Mouse (Mus musculus) lung, adult 2 months (tissue): Measurements from ENCODE around the gene Atxn2. TPM values are rescaled to one million over a fixed set of nuclear protein-coding genes. Genes with fewer than 3 reads are reported as not detected.

ENCODE experiments used
- DNase-seq: peaks from one replicate; pipeline ENCODE4 v3.0.0; 2022
- H3K4me1 ChIP-seq: fragments of 200-500 bp; 2 replicates; pipeline ENCODE4 v1.6.1; 2011; ENCODE audit warnings: low read length; ENCODE audit not compliant: control insufficient read depth, insufficient read depth
- H3K4me3 ChIP-seq: fragments of 200-500 bp; replicated peaks from 2 replicates; pipeline ENCODE3; 2011; ENCODE audit warnings: low read depth, mild to moderate bottlenecking, control low read depth, low read length; ENCODE audit errors: extremely low read depth
- CTCF ChIP-seq: fragments of 200-500 bp; IDR thresholded peaks from 2 replicates; pipeline ENCODE4 v1.5.1; 2011; ENCODE audit warnings: mild to moderate bottlenecking, low read length, control low read depth; ENCODE audit not compliant: insufficient read depth
- POLR2A ChIP-seq: fragments of 200-500 bp; IDR thresholded peaks from 2 replicates; pipeline ENCODE4 v1.6.1; 2011; ENCODE audit warnings: low read depth, mild to moderate bottlenecking, control low read depth, low read length, borderline replicate concordance; ENCODE audit errors: extremely low read depth
- WGBS: fragments of 180-500 bp; shearing (Covaris S2); methylation state at CpG from one replicate; pipeline ENCODE4 v1.1.7; 2018; 5-methylcytosine and 5-hydroxymethylcytosine counted together
- polyA plus RNA-seq: library from polyadenylated mRNA; depleted of rRNA; stranded (reverse); fragments of >200 nt; gene quantifications from 2 replicates; pipeline ENCODE4 v1.2.3, GENCODE M21; 2012

The Atxn2 gene
- polyA plus RNA-seq, 1 experiment, result 108 TPM

GRCm38 (mm10) chr5:121820161-121820560 is 109.0 kb downstream of the Atxn2 start:
- no peak overlapping the region for H3K4me3 ChIP-seq
- TF ChIP-seq POLR2A (no peak), CTCF (no peak)
- DNase-seq, result no peak
- H3K4me1 ChIP-seq, result peaks cover 30% of the 10 kb centered on the region
- WGBS, result 49% methylated on average over 2 of the region's 2 CpGs

DNA sequence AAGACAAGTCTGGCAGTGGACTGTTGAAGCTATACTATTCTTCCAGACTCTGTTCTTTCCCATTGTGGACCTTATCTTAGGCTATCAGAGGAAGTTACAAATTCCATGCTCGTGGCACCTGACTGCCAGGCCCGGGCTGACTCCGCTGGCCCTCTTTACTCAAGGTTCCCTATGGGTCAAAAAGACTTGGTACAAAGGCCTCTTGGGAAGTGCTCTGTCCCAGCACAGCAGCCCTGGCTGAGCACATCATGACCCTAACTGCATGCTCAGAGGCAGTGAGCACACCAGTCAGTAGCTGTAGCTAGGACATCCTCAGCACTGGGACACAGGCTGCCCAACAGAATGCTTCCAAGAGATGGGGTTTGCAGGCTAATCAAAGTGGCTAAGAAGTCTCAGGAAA is 109.5 kb downstream of the Atxn2 start:
- no peak overlapping the region for H3K4me3 ChIP-seq
- peaks cover 28% of the 10 kb centered on the region for H3K4me1 ChIP-seq
- DNase-seq, result no peak
- WGBS, result 31% methylated on average over 3 of the region's 3 CpGs
- no peak for TF ChIP-seq POLR2A
- no peak for TF ChIP-seq CTCF

DNA sequence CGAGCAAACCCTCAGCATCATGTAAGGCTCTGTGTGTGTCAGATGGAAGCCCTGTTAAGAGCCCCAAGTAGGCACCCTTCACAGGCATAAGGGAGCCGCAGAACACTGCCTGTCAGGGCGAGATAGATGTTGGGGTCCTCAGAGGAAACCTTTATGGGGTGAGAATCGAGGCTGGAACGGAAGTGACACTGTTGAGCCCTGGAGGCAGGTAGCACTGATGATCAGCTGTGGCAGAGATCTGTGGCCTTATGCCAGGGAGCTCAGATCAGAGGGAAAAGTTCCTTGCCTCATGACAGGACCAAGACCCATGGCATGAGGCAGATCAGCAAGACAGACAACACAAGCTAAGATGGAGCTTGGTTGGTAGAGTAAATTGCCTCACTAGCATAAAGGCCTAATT is 110.0 kb downstream of the Atxn2 start:
- no peak overlapping the region for H3K4me3 ChIP-seq
- peaks cover 28% of the 10 kb centered on the region for H3K4me1 ChIP-seq
- DNase-seq, result no peak
- TF ChIP-seq POLR2A (no peak), CTCF (no peak)
- 85% methylated on average over 5 of the region's 5 CpGs for WGBS

DNA sequence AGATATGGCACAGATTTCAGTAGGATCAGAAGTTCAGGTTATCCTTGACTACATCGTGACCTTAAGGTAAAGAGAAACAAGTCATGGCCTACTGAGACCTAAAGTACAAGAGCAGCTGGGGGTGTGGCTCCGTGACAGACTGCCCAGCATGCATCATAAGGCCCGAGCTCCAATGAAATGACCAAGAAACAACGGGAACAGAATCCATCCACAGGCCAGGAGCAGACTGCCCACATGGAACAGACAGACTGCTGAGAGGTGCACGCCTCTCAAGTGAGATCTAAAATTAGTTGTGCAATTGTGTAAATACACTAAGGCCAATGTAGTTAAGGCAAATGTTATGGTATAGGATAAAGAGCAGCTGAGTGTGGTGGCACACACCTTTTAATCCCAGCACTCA is 110.4 kb downstream of the Atxn2 start:
- TF ChIP-seq CTCF, result no peak
- TF ChIP-seq POLR2A, result no peak

DNA sequence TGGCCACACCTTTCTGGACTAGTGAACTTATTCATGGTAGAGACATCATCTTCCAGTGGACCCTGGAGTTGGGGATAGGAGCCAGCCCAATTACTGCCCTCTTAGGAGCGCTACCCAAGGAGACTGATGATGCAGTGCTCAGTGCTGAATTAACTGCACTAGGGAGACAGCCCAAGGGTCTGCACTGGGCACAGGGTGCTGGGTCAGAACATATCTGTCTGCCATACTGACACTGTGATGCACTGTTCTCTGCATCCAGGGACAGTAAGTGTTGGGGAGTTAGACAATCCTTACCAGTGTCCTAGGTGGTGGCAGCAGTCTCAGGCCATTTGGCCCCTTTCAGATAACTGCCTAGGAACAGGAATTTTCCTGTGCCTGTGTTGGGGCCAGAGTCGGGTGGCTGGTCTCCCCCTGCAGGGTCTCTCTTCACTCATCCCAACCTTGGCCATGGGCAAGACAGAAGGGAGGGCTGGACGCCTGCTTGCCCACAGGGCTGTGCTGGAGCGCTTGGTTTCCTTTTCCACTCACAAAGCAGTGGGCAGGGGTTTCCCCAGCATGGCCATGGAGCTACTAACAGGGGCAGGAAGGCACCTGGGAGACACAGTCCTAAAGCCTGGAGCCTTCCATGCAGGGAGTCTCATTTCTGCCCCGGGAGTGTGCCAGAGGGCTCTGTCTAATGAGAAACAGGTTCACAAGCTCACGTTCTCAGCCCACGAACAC is 111.8 kb downstream of the Atxn2 start:
- 67% methylated on average over 7 of the region's 7 CpGs for WGBS
- DNase-seq, result no peak

More for the DNA sequence above, 110.4 kb downstream of the Atxn2 start:
- 56% methylated on average over 5 of the region's 5 CpGs for WGBS
- Histone ChIP-seq H3K4me3 (no peak overlapping the region), H3K4me1 (peaks cover 30% of the 10 kb centered on the region)
- DNase-seq, result no peak

GRCm38 (mm10) chr5:121823668-121824067 is 112.5 kb downstream of the Atxn2 start:
- H3K4me3 ChIP-seq, result no peak overlapping the region
- TF ChIP-seq POLR2A, result no peak
- no peak for TF ChIP-seq CTCF
- no peak for DNase-seq
- H3K4me1 ChIP-seq, result peaks cover 30% of the 10 kb centered on the region
- WGBS, result 94% methylated on average over 1 of the region's 1 CpGs

More for the DNA sequence above, 111.8 kb downstream of the Atxn2 start:
- Histone ChIP-seq H3K4me3 (no peak overlapping the region), H3K4me1 (peaks cover 30% of the 10 kb centered on the region)
- TF ChIP-seq CTCF (no peak), POLR2A (no peak)

GRCm38 (mm10) chr5:121824121-121824520 is 113.0 kb downstream of the Atxn2 start:
- peaks cover 30% of the 10 kb centered on the region for H3K4me1 ChIP-seq
- DNase-seq, result no peak
- H3K4me3 ChIP-seq, result no peak overlapping the region

DNA sequence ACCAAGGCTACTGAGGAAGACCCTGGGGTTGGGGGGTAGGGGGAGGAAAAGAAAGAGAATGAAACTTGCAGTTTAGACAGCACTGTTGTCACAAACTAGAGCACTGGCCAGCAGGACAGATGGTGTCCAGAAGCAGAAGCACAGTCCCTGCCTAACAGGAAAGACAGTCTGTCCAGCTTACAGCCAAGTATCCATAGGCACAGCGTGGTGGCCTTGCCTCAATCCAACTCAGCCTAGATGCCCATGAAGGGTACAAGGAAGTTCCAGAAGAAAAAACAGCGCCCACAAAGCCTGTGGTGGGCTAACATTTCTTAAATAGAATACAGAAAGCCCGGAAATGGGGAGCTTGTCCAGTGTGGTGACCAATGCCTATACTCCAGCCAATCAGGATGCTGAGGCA is 114.5 kb downstream of the Atxn2 start:
- TF ChIP-seq CTCF (no peak), POLR2A (no peak)
- 78% methylated on average over 3 of the region's 3 CpGs for WGBS
- peaks cover 24% of the 10 kb centered on the region for H3K4me1 ChIP-seq
- no peak overlapping the region for H3K4me3 ChIP-seq
- no peak for DNase-seq

More at GRCm38 (mm10) chr5:121824121-121824520, 113.0 kb downstream of the Atxn2 start:
- WGBS, result 37% methylated on average over 4 of the region's 4 CpGs
- no peak for TF ChIP-seq POLR2A
- no peak for TF ChIP-seq CTCF

DNA sequence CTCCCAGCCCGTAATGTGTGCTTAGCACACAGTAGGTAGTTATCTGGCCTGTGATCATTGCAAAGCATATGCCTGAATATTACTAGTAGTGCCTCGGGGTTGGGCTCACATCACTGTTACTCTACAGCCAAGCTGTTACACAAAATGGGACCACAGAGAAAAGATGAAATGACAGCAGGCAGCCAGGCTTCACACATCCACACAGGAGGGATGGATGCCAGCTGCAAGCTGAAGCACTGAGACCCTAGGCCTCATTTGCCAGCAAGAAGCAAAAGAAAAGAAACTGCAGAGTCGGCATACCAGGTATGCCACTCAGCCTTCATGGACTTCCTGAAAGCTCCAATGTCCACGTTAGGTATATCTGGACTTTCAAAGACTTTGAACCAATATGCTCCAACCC is 116.7 kb downstream of the Atxn2 start:
- Histone ChIP-seq H3K4me3 (no peak overlapping the region), H3K4me1 (peaks cover 32% of the 10 kb centered on the region)
- no peak for DNase-seq
- 78% methylated on average over 4 of the region's 4 CpGs for WGBS
- no peak for TF ChIP-seq CTCF
- no peak for TF ChIP-seq POLR2A

GRCm38 (mm10) chr5:121828491-121829432 is 117.6 kb downstream of the Atxn2 start:
- peaks cover 27% of the 10 kb centered on the region for H3K4me1 ChIP-seq
- H3K4me3 ChIP-seq, result no peak overlapping the region
- TF ChIP-seq CTCF (no peak), POLR2A (no peak)
- 54% methylated on average over 79 of the region's 82 CpGs for WGBS
- DNase-seq, result no peak
